Mouse (Mus musculus) testis, adult 2 months (tissue): ENCODE data around the gene Irak4.

ENCODE experiments used
- CTCF ChIP-seq: fragments of 200-500 bp; IDR thresholded peaks from 2 replicates; pipeline ENCODE4 v1.5.1; 2012; ENCODE audit warnings: low read depth, mild to moderate bottlenecking, inconsistent platforms, low read length, moderate library complexity; ENCODE audit not compliant: control insufficient read depth, insufficient read depth, insufficient replicate concordance
- POLR2A ChIP-seq: fragments of 200-500 bp; IDR thresholded peaks from 2 replicates; pipeline ENCODE4 v1.6.1; 2012; ENCODE audit warnings: low read depth, mild to moderate bottlenecking, inconsistent platforms, low read length, moderate library complexity; ENCODE audit not compliant: control insufficient read depth

- TF ChIP-seq CTCF, result no peak
- TF ChIP-seq POLR2A, result no peak
Measured at GRCm38 (mm10) chr15:94544844-94545243, 1.4 kb downstream of the Irak4 start.
